Mouse (Mus musculus) erythroblast, embryonic 14.5 days (primary cell): ENCODE results near the gene Ano8. TPM values are rescaled to one million over a fixed set of nuclear protein-coding genes. Genes with fewer than 3 reads are reported as not detected.

Source experiments
- H3K27me3 ChIP-seq: 2 replicates; pipeline ENCODE4 v1.6.1; 2012; ENCODE audit warnings: inconsistent platforms; ENCODE audit not compliant: control insufficient read depth
- H3K36me3 ChIP-seq: 2 replicates; pipeline ENCODE4 v1.6.1; 2012; ENCODE audit warnings: mild to moderate bottlenecking, inconsistent platforms; ENCODE audit not compliant: control insufficient read depth
- H3K4me1 ChIP-seq: 2 replicates; pipeline ENCODE4 v1.6.1; 2012; ENCODE audit warnings: inconsistent platforms; ENCODE audit not compliant: control insufficient read depth
- H3K4me3 ChIP-seq: replicated peaks from 2 replicates; pipeline ENCODE3; 2012; ENCODE audit warnings: moderate library complexity, mild to moderate bottlenecking, inconsistent platforms
- H3K9me3 ChIP-seq: 2 replicates; pipeline ENCODE4 v1.6.1; 2012; ENCODE audit warnings: low read length, inconsistent platforms, mixed read lengths; ENCODE audit not compliant: control insufficient read depth
- GATA1 ChIP-seq: IDR thresholded peaks from 2 replicates; pipeline ENCODE4 v1.6.1; 2012; ENCODE audit warnings: low read length, inconsistent platforms, mixed read lengths
- TAL1 ChIP-seq: IDR thresholded peaks from 3 replicates; pipeline ENCODE4 v1.6.1; 2012; ENCODE audit warnings: low read length, inconsistent platforms, mixed read lengths
- polyA plus RNA-seq: library from polyadenylated mRNA; stranded (reverse); fragments of >175 nt; gene quantifications from 2 replicates; pipeline ENCODE4 v1.2.3, GENCODE M21; 2012

The Ano8 gene
- polyA plus RNA-seq, 1 experiment, result 0.09 TPM

DNA sequence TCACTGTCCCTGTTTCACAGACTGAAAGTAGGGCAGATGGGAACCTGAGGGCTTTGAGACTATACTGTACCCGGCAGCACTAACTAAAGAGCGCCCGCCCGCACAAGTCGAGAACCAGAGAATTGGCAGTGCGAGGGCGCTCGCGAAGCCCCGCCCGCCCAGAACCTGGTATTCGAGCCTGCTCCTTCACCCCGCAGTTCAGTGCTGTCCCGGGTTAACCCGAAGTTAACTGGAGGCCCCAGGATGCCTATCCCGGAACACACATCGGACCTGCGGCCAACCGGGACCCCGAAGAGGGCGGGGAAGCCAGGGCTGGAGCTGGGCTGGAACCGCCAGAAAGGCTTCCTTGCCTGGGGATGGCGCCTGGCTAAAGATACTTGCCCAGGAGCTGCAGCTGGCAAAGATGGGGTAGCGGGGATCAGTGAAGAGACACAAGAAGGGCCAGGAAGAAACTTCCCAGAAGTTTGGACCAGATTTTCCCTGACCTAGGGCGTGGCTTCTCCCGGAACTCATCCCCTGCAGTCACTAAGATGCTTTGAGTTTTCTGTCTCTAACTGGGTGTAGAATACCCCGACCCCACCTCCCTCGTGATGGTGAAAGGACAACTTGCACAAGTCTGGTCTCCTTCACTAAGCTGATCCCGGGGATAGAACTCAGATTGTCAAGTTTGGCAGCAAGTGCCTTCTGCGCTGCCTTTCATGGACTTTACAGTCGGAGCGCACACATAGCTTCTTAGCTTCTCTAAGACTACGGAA, 2.1 kb upstream of the Ano8 start, which contains the start of gene Gtpbp3:
Gene Gtpbp3 (plus strand): TSS at position 413 of the 755 bp plus-strand sequence.
- no peak for TF ChIP-seq GATA1
- no peak for TF ChIP-seq TAL1
- Histone ChIP-seq H3K4me1 (peaks cover 64% of the 10 kb centered on the region), H3K4me3 (peak within 1 kb of the TSS; percentile 85), H3K9me3 (no peaks in the 10 kb centered on the region), H3K36me3 (peaks cover 28% of the 10 kb centered on the region), H3K27me3 (peaks cover 3% of the 10 kb centered on the region; the same call in 1 of the 2 replicates)

DNA sequence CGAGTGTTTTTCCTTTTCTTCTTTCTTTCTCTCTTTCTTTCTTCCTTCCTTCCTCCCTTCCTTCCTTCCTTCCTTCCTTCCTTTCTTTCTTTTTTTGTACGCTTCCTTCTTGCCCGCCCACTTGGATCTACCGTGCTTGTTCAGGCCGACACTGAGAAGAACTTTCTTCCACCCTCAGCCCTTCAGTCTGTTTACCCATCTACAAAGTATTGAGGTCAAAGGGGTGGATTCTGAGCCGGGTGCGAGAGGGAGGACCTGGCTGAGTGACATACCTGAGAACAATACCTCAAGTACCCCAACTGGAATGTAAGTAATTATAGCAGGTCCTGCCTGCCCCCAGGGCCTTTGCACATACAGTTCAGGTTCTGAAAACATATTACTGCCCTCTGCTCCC, 370 bp upstream of the Ano8 start:
- TF ChIP-seq GATA1 (no peak), TAL1 (no peak)

DNA sequence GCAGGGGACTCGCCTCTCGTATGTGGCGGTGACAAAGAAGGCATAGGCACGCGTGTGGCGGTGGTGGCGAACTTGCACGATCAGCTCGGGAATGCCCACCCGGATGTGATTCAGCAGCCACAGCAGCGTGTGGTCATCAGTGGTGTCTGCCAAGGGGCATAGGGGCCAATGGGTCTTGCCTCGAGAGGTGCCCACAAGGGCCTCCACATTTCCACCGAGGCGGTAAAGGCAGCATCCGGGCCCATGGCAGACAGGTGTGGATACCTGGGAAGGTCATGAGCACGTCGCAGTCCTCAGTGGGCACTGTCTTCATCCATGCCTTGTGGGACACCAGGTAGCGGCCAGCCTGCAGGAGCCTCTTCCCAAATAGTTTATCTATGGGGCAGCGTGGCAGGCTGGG, 1.0 kb downstream of the Ano8 start:
- Histone ChIP-seq H3K4me1 (peaks cover 71% of the 10 kb centered on the region), H3K27me3 (peaks cover 3% of the 10 kb centered on the region), H3K4me3 (no peak overlapping the region), H3K36me3 (no peaks in the 10 kb centered on the region), H3K9me3 (no peaks in the 10 kb centered on the region)
- TF ChIP-seq TAL1 (no peak), GATA1 (no peak)

More for the DNA sequence above, 370 bp upstream of the Ano8 start:
- Histone ChIP-seq H3K27me3 (peaks cover 3% of the 10 kb centered on the region; the same call in 1 of the 2 replicates), H3K4me1 (peaks cover 63% of the 10 kb centered on the region), H3K9me3 (no peaks in the 10 kb centered on the region), H3K4me3 (no peak overlapping the region), H3K36me3 (peaks cover 11% of the 10 kb centered on the region)

DNA sequence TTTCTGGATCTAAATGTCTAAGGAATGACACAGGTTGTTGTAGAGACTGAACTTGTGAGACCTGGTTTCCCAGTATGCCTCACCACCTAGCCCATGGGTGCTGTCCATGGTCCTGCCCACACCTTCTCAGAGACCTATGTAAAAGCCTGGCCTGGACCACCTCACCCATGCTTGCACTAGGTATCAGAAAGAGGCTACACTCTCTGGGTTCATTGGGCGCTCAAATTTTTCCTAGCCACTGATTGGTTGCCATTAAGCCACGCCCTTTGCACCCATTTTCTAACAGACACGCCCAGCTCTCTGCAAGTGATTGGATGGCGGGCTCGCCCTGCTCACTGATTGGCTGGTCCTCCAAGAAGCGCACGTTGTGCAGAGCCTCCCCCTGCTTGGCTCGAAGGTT, 1.8 kb downstream of the Ano8 start:
- H3K9me3 ChIP-seq, result no peaks in the 10 kb centered on the region
- peaks cover 70% of the 10 kb centered on the region for H3K4me1 ChIP-seq
- H3K36me3 ChIP-seq, result no peaks in the 10 kb centered on the region
- no peak overlapping the region for H3K4me3 ChIP-seq
- peaks cover 3% of the 10 kb centered on the region for H3K27me3 ChIP-seq
- TF ChIP-seq TAL1 (no peak), GATA1 (no peak)

DNA sequence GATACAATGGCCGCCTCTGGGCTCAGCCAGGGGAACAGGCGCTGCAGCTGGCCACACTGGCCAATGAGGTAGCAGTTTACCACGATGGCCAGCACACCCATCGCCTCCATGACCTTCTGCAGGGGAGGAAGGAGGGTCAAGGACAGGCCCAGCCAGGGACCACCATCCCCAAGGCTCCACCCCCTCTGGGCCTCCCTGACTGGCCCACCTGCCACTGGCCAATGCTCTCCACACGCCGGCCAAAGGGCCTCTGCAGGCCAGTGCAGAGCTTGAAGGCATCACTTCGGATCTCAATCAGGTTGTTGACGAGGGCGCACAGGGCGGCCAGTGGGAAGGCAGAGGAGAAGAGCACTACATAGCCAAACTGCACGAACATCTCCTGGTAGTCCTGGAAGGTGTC, 6.8 kb downstream of the Ano8 start:
- Histone ChIP-seq H3K36me3 (peaks cover 18% of the 10 kb centered on the region), H3K27me3 (peaks cover 5% of the 10 kb centered on the region), H3K4me3 (no peak overlapping the region), H3K4me1 (peaks cover 57% of the 10 kb centered on the region), H3K9me3 (no peaks in the 10 kb centered on the region)
- TF ChIP-seq TAL1, result no peak

DNA sequence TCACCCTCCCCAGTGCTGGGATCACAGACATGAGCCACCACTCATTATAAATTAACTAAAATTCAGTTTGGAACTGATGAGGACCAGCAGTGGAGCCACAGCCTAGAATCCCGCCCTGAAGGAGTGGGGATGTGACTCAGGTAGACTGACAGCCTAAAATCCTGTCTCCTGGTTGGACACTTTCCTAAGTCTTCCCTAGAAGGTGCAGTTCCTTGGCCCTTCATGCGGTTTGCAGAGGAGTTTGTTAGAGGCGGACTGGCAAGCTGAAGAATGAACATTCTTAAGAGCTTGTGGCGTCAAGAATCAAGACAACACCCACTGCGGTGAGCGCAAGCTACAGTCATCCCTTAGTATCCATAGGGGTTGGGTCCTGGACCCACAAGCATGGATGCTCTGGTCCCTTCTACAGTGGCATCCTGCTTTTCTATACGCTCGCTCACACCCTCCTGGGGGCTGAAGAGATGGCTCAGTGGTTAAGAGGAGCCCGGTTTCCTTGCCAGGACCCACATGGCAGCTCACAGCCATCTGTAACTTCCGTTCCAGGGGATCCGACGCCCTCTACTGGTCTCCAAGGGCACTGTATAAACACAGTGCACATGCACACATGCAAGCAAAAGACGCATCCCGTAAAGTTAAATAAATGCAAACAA, 8.4 kb downstream of the Ano8 start:
- Histone ChIP-seq H3K4me3 (peak overlapping the region; percentile 78), H3K27me3 (peaks cover 5% of the 10 kb centered on the region), H3K36me3 (peaks cover 34% of the 10 kb centered on the region), H3K9me3 (no peaks in the 10 kb centered on the region), H3K4me1 (peaks cover 56% of the 10 kb centered on the region)
- TF ChIP-seq TAL1, result no peak
- TF ChIP-seq GATA1, result no peak

DNA sequence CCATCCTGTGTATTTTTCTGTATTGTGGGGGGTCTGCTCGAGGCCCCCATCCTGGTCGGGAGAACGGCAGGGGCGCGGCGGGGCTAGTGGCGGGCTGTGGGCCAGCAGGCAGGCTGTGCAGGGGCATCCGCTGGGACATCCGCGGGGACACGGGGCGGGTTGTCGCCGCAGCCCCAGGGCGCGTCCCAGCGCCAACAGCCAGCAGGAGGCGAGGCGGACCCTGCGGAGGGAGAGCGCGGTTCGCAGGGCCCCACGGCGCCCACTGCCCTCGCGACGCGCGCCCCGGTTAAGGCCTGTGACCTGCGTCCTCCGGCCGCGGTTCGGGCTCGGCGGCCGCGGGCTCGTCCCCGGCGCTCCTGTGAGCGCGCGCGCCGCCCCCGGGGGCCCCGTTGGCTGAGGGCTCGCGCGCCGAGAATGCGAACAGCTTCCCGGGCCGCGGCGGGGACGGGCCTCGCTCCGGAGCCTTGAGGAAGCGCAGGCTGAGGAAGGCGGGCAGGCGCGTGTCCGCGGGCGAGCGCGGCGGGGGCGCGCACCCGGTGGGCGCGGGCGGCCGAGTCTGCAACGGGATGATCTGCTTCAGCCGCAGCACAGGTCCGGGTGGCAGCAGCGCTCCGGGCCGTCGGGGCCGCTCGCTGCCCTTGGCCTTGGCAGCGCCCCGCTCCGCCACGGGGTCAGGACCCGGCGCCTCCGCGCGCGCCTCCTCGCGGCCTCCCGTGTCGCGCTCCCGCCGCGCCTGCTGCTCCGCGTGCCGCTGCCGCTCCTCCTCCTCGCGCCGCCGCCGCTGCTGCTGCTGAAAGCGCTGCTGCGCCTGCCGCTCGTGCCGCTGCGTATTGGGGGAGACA, 9.4 kb downstream of the Ano8 start:
- peak overlapping the region; percentile 78 for H3K4me3 ChIP-seq
- H3K27me3 ChIP-seq, result peaks cover 5% of the 10 kb centered on the region
- TF ChIP-seq TAL1 (no peak), GATA1 (no peak)
- H3K9me3 ChIP-seq, result no peaks in the 10 kb centered on the region
- H3K4me1 ChIP-seq, result peaks cover 58% of the 10 kb centered on the region
- peaks cover 44% of the 10 kb centered on the region for H3K36me3 ChIP-seq

DNA sequence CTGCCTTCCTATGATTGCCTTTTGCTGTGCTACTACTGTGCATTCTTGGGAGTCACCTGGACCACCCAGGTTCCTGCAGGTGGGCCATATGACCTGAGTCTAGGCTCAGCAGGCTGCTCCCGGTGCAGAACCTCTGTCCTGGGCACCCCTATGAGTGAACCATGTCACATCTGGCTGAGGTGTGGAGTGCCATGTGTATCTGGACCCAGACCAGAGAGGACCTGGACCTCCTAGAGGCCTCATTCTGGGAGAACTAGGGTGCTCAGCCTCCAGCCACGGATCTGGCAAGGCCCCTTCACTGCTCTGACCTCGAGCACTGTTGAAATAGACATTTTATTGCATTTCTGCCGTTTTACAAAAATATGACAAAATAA, 10.1 kb downstream of the Ano8 start:
- peaks cover 58% of the 10 kb centered on the region for H3K4me1 ChIP-seq
- no peaks in the 10 kb centered on the region for H3K9me3 ChIP-seq
- H3K4me3 ChIP-seq, result peak overlapping the region; percentile 78
- H3K27me3 ChIP-seq, result peaks cover 5% of the 10 kb centered on the region
- no peak for TF ChIP-seq TAL1
- TF ChIP-seq GATA1, result no peak
- peaks cover 51% of the 10 kb centered on the region for H3K36me3 ChIP-seq
